Comparison of ENCODE assay signal across 10 mouse cellular contexts in genomic region chr2:4562373-4562772, GRCm38 (mm10).
DNase-seq lines count a peak whose midpoint lies in the region; ATAC-seq and TF ChIP-seq lines count a peak whose summit lies in the region.
"Had no signal": no experiment of that assay in that cellular context is flagged by ENCODE, and none has a peak within 500 bp of the region (broad histone marks: within the 10 kb centered on the region; RNA-seq: fewer than 3 reads in every experiment).

No protein-coding gene starts in this region.

- H3K9me3 ChIP-seq in kidney, postnatal 0 days (replicated peaks; ENCODE audit: low read length), result no peaks in the 10 kb centered on the region
- H3K9me3 ChIP-seq in embryonic facial prominence, embryonic 14.5 days (ENCODE audit: control insufficient read depth, low read length), result no peaks in the 10 kb centered on the region
- H3K9me3 ChIP-seq in intestine, embryonic 15.5 days, result no peaks in the 10 kb centered on the region
- no peaks in the 10 kb centered on the region for H3K9me3 ChIP-seq in midbrain, embryonic 15.5 days

- peaks cover 23% of the 10 kb centered on the region for H3K4me1 ChIP-seq in kidney, postnatal 0 days (replicated peaks; ENCODE audit: insufficient read depth, low read length)
- H3K4me1 ChIP-seq in embryonic facial prominence, embryonic 14.5 days (ENCODE audit: control insufficient read depth, insufficient read depth, low read length), result peaks cover 45% of the 10 kb centered on the region
- peaks cover 32% of the 10 kb centered on the region for H3K4me1 ChIP-seq in intestine, embryonic 15.5 days (replicated peaks)
- H3K4me1 ChIP-seq in midbrain, embryonic 15.5 days, result peaks cover 43% of the 10 kb centered on the region

- no peak overlapping the region for H3K9ac ChIP-seq in kidney, postnatal 0 days (ENCODE audit: low read depth, low read length)
- H3K9ac ChIP-seq in embryonic facial prominence, embryonic 14.5 days (ENCODE audit: low read depth, low read length), result peak overlapping the region; percentile 71; the same call in 1 of the 2 replicates
- H3K9ac ChIP-seq in intestine, embryonic 15.5 days, result no peak overlapping the region
- H3K9ac ChIP-seq in midbrain, embryonic 15.5 days, result no peak overlapping the region

- TF ChIP-seq CTCF in kidney, postnatal 0 days (IDR thresholded peaks at IDR 0.05; ENCODE audit: low read depth), result no peak

- no peak for ATAC-seq in kidney, postnatal 0 days (replicated peaks; ENCODE audit: low FRiP score, low read depth)
- no peak for ATAC-seq in embryonic facial prominence, embryonic 14.5 days (ENCODE audit: low read depth)
- no peak for ATAC-seq in intestine, embryonic 15.5 days
- no peak for ATAC-seq in midbrain, embryonic 15.5 days (replicated peaks)

- H3K36me3 ChIP-seq in kidney, postnatal 0 days (ENCODE audit: insufficient read depth, low read length), result peaks cover 13% of the 10 kb centered on the region; the same call in 1 of the 2 replicates
- peaks cover 32% of the 10 kb centered on the region for H3K36me3 ChIP-seq in embryonic facial prominence, embryonic 14.5 days (ENCODE audit: control insufficient read depth, insufficient read depth, low read length)
- 0 out of 2 replicates have a peak, but pooled peaks cover 3% of the 10 kb centered on the region for H3K36me3 ChIP-seq in intestine, embryonic 15.5 days
- peaks cover 6% of the 10 kb centered on the region; the same call in 1 of the 2 replicates for H3K36me3 ChIP-seq in midbrain, embryonic 15.5 days (replicated peaks)

- WGBS in kidney, postnatal 0 days, result 57% methylated on average over 3 of the region's 3 CpGs
- 53% methylated on average over 3 of the region's 3 CpGs for WGBS in embryonic facial prominence, embryonic 14.5 days
- 74% methylated on average over 3 of the region's 3 CpGs for WGBS in intestine, embryonic 15.5 days
- WGBS in midbrain, embryonic 15.5 days, result 57% methylated on average over 3 of the region's 3 CpGs

- H3K27me3 ChIP-seq in kidney, postnatal 0 days (ENCODE audit: insufficient read depth, low read length), result no peaks in the 10 kb centered on the region
- H3K27me3 ChIP-seq in embryonic facial prominence, embryonic 14.5 days (replicated peaks; ENCODE audit: control insufficient read depth, insufficient read depth, low read length), result no peaks in the 10 kb centered on the region
- H3K27me3 ChIP-seq in intestine, embryonic 15.5 days (replicated peaks), result no peaks in the 10 kb centered on the region
- H3K27me3 ChIP-seq in midbrain, embryonic 15.5 days (replicated peaks), result no peaks in the 10 kb centered on the region

- H3K4me2 ChIP-seq in kidney, postnatal 0 days (ENCODE audit: low read length), result peak overlapping the region; percentile 58
- peak overlapping the region; percentile 69 for H3K4me2 ChIP-seq in embryonic facial prominence, embryonic 14.5 days (ENCODE audit: low read depth, low read length)
- peak overlapping the region; percentile 65 for H3K4me2 ChIP-seq in intestine, embryonic 15.5 days (replicated peaks)
- peak overlapping the region; percentile 8; the same call in 1 of the 2 replicates for H3K4me2 ChIP-seq in midbrain, embryonic 15.5 days

- peak overlapping the region; percentile 43 for H3K4me3 ChIP-seq in kidney, postnatal 0 days (replicated peaks; ENCODE audit: low read depth, low read length)
- peak overlapping the region; percentile 48 for H3K4me3 ChIP-seq in embryonic facial prominence, embryonic 14.5 days (ENCODE audit: low read depth, low read length)
- 0 out of 2 replicates have a peak overlapping the region, but pooled peaks have one; percentile 2 for H3K4me3 ChIP-seq in intestine, embryonic 15.5 days (replicated peaks)
- H3K4me3 ChIP-seq in midbrain, embryonic 15.5 days, result no peak overlapping the region

- peak overlapping the region; percentile 20; the same call in 1 of the 2 replicates for H3K27ac ChIP-seq in kidney, postnatal 0 days
- H3K27ac ChIP-seq in embryonic facial prominence, embryonic 14.5 days (replicated peaks; ENCODE audit: low read depth, low read length), result no peak overlapping the region
- no peak overlapping the region for H3K27ac ChIP-seq in intestine, embryonic 15.5 days
- 0 out of 2 replicates have a peak overlapping the region, but pooled peaks have one; percentile 39 for H3K27ac ChIP-seq in midbrain, embryonic 15.5 days

- DNase-seq in kidney, postnatal 0 days (ENCODE audit: low spot score), result no peak
- DNase-seq in kidney, adult 11 months, result no peak
- DNase-seq in embryonic facial prominence, embryonic 14.5 days (ENCODE audit: low spot score), result no peak
- DNase-seq in Muller cell, postnatal 12 days (ENCODE audit: inconsistent ontology term), result no peak
- DNase-seq in urinary bladder, postnatal 4 days (ENCODE audit: low spot score in 2 of 2), result no peak
- DNase-seq in natural killer cell, adult 2 months (ENCODE audit: low spot score in 2 of 2), result no peak
- DNase-seq: cerebellum, adult 9-11 months; right cerebral cortex, adult 18-20 months had no signal

Comparison
In these comparisons a context has a peak if more than half of its experiments do, and no peak if none do; other contexts are left out.
1. H3K27ac ChIP-seq: peak in kidney, postnatal 0 days (single experiment) and midbrain, embryonic 15.5 days (single experiment); none in embryonic facial prominence, embryonic 14.5 days (single experiment) and intestine, embryonic 15.5 days (single experiment).
2. H3K4me2 ChIP-seq: peak in every context shown above with its lines; median percentile 69 in embryonic facial prominence, embryonic 14.5 days; 65 in intestine, embryonic 15.5 days; 58 in kidney, postnatal 0 days; 8 in midbrain, embryonic 15.5 days.